Mouse (Mus musculus) embryonic fibroblast, embryonic 13.5 days (primary cell): ENCODE measurements around the gene Agbl4.

Experiments used
- CTCF ChIP-seq: IDR thresholded peaks from 2 replicates; pipeline ENCODE4 v1.5.1; 2011; ENCODE audit warnings: mild to moderate bottlenecking, control low read depth, low read length, moderate library complexity, borderline replicate concordance; ENCODE audit not compliant: insufficient read depth
- POLR2A ChIP-seq: IDR thresholded peaks from 2 replicates; pipeline ENCODE4 v1.6.1; 2011; ENCODE audit warnings: low read depth, mild to moderate bottlenecking, control low read depth, low read length, moderate library complexity

GRCm38 (mm10) chr4:110832776-110833175 is 435.3 kb downstream of the Agbl4 start:
- TF ChIP-seq CTCF (no peak), POLR2A (no peak)
